Mouse (Mus musculus): Measurements from ENCODE around the gene Plekha1.

- TF ChIP-seq REST (IDR thresholded peaks at IDR 0.05; ENCODE audit: insufficient read depth, insufficient read length): no peak
- TF ChIP-seq POLR2A (IDR thresholded peaks at IDR 0.05; ENCODE audit: insufficient read length, low read depth): no peak
- no peak for TF ChIP-seq POLR2AphosphoS2 (IDR thresholded peaks at IDR 0.05; ENCODE audit: insufficient read length, low read depth)
- no peak for TF ChIP-seq MYOG (IDR thresholded peaks at IDR 0.05; ENCODE audit: control insufficient read depth in 1 of 3, insufficient read depth in 1 of 3, insufficient read length in 2 of 3, low read depth in 2 of 3)
- no peak for TF ChIP-seq MYOD1 (IDR thresholded peaks at IDR 0.05; ENCODE audit: control insufficient read depth in 1 of 3, insufficient read length in 2 of 3, low read depth in 2 of 3)
- TF ChIP-seq USF1 (IDR thresholded peaks at IDR 0.05; ENCODE audit: low read depth): no peak
- TF ChIP-seq TCF3 (IDR thresholded peaks at IDR 0.05; ENCODE audit: insufficient read length, low read depth): no peak
These were observed 5.6 kb upstream of the Plekha1 start for GRCm38 (mm10) chr7:130859926-130860325.
